Mouse (Mus musculus): ENCODE data around the gene Tmed1.
"Not testable (repeated sequence)": the region's sequence is repeated elsewhere in the genome, so short reads cannot be mapped to it uniquely, and the experiment has no call there.

The Tmed1 gene

DNA sequence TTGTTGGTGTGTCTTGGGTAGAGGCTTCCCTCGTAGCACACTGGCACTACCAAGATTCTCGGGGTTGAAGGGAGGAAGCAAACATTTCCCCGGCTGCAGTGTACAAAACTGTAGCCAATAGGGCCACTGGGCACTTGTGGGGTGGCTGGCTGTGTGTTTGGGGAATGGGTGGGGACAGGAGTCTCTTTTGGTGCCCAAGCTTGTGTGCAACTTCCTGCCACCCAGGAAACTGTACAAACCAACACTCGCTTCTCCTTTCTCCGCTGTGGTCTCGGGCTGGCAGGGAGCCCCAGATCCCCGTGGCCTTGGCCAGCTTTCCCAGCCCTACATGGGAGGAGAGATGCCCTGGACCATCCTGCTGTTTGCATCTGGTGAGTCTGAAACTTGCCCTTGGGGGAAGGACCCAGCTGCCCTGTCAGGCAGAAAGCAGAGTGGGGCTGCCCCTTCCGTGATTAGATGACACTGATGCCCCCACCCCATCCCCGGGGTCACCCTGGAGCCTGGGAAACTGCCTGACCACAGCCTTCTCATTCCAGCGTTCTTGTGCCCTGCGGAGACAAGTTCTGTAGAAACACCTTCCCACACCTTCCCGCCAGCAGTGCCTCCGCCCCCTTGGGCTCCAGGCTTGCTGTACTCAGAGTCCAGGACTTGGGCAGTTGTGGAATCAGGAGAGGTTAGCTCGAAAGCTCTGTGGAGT is 16.0 kb upstream of the Tmed1 start, which contains the start of gene AB124611:
AB124611 (plus strand) TSS at position 240 of the 697 bp plus-strand sequence.
- DNase-seq (ENCODE audit: low spot score in 2 of 2) = no peak

DNA sequence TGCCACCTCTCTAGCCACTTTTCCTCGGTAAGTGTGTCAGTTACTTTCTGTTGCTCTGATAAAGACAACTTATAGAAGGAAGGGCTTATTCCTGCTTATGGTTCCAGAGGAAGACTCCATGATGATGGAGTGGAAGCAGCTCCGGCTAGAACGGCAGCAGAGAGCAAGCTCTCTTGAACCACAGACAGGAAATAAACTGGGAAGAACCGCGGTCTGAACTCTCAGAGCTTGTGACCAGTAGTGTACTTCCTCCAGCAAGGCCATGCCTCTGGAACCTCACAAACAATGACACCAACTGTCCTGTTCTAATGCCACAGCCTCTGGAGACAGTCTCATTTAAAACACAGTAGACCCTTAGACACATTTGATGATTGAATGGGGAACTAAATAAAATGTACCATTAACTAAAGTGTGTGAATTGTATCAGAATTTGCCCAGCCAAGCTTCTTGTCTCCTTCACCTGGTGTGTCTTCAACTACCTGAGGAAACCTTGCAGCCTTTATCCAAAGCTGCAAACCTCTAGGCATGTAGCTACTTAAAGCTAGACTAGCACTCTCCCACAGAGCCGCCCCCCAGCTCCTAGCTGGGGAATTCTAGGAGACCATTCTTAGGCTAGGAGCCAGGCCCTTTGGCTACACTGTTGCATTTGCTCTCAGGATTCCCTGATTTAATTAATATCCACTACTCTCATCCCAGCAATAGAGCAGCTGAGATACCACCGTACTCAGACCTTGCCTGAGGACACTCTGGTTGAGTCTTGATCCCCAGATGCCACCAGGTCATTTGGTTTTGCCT is 15.3 kb upstream of the Tmed1 start:
- no peak for DNase-seq (ENCODE audit: low spot score in 2 of 2)

- not testable (repeated sequence) for DNase-seq (ENCODE audit: low spot score in 2 of 2)
Measured at GRCm38 (mm10) chr9:21518690-21519089, 8.6 kb upstream of the Tmed1 start.

GRCm38 (mm10) chr9:21517947-21518495 is 8.0 kb upstream of the Tmed1 start:
- no peak for DNase-seq (ENCODE audit: low spot score in 2 of 2)

- DNase-seq (ENCODE audit: low spot score in 2 of 2) = no peak
Measured at GRCm38 (mm10) chr9:21513466-21513865, 3.4 kb upstream of the Tmed1 start.

GRCm38 (mm10) chr9:21511052-21511451 is 1.0 kb upstream of the Tmed1 start:
- no peak for DNase-seq (ENCODE audit: low spot score in 2 of 2)

DNA sequence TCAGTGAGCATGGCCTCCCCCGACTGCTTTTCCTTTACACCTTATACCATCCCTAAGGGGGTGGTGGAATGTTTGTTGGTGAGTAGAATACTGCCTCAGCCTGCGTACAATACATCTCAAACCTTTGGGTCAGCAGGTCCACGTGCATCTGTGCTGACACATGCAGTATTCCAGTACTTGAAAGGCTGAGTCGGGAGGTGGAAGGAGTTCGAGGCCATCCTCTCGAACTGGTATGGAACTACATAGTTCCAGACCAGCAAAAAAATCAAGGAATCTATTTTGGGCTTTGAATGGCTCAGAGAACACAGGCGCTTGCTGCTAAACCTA is 600 bp upstream of the Tmed1 start:
- DNase-seq (ENCODE audit: low spot score in 2 of 2) = no peak

DNA sequence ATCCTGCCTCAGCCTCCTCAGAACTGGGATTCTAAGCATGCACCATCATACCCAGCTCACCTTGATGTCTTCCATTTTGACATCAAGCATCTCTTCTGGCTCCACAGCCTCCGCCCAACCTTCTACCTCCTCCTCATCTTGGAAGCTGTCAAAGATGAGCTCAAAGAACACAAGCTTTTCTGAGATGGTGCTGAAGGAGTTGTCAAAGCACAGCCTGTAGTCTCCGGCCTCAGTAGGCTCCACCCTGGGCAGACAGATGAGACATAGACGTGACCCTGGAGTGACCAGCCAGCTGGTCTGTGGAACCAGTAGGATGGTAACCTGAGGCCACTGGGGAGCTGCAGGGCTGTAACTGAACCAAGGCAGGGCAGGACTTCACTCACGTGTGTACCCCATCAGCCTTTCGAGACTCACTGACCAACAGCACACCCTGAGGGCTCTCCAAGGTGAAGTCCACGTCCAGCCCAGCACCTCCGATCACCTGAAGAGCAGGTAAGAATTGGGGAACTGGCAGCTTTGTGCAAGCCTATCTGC is 1.1 kb downstream of the Tmed1 start:
- no peak for DNase-seq (ENCODE audit: low spot score in 2 of 2)

DNA sequence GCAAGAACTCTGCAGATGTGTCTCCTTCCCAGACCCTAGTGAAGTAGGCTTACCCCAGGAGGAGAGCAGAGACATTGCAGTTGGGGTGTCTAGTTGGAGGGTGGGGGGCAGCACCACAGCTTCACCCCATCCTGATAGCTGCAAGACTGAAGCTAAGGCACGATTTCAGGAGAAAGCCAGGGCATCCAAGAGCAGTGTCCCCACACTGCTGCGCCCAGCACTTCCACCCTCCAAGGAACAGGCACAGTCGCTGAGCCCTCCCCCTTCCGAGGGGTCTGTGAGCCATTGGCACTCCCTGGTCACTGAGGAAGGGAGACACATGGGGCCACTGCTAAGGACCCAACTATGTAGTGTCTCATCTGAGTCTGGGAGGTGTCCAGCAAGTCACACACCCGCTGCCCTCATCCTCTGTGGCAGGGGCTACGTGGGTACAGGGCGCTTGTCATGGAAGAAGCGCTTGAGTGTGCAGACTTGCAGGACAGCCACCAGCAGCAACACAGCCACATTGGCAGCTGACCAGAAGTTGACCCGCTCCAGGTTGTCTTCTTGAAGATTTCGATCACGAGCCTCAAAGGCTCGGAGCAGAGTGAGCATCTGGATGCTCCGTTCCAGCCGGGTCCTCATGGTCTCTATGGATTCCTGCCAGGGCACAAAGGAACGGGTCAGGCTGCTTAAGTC is 2.2 kb downstream of the Tmed1 start:
- DNase-seq (ENCODE audit: low spot score in 2 of 2) = no peak

GRCm38 (mm10) chr9:21505767-21506166 is 4.3 kb downstream of the Tmed1 start:
- no peak for DNase-seq (ENCODE audit: low spot score in 2 of 2)

GRCm38 (mm10) chr9:21503352-21503751 is 6.7 kb downstream of the Tmed1 start:
- no peak for DNase-seq (ENCODE audit: low spot score in 2 of 2)

- no peak for DNase-seq (ENCODE audit: low spot score in 2 of 2)
Measured at GRCm38 (mm10) chr9:21498284-21498902, 11.7 kb downstream of the Tmed1 start.

- DNase-seq (ENCODE audit: low spot score in 2 of 2) = no peak
Measured at GRCm38 (mm10) chr9:21497664-21498063, 12.4 kb downstream of the Tmed1 start.

DNA sequence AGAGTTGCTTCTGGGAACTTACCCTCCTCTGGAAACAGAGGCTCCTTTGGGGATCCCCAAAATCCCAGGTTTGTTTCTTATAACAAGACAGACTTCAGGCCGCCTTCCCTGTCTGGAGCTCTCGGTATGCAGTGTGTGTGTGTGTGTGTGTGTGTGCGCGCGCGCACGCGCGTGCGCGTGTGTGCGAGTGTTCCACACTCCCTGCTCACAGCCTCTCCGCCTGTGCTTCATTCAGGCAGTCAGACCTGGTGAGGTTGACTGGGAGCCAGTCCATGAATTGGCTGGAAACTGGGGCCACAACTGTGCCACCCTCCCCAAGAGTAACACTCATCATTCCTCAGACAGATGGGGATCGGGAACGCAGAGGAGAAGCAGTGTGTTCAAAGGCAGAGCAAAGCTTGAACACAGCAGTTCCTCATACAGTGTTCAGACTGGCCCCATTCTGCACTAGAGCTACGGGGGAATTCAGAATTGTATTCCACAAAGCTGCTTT is 13.0 kb downstream of the Tmed1 start:
- DNase-seq (ENCODE audit: low spot score in 2 of 2) = no peak

GRCm38 (mm10) chr9:21496308-21497049 is 13.6 kb downstream of the Tmed1 start:
- no peak for DNase-seq (ENCODE audit: low spot score in 2 of 2)

DNA sequence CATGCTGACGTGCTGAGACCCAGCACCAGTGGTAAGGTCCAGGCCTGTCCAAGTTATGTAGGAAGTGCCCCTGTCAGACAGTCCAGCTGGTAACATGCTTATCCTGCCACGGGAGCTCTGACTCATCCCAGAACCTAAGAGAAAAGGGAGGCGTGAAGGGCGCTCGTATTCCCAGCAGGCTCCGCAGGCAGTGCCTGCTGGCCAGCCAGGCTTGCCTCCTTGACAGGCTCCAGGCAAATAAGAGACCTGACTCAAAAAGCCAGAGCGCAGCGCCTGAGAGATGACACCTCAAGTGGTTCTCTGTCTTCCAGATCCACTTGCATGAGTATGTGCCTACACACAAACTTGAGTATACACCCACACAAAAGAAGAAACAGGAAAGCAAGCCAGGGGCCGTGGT is 15.3 kb downstream of the Tmed1 start:
- DNase-seq (ENCODE audit: low spot score in 2 of 2) = peak in 1 of 2 experiments; percentile 43

GRCm38 (mm10) chr9:21493907-21494306 is 16.1 kb downstream of the Tmed1 start:
- DNase-seq (ENCODE audit: low spot score in 2 of 2) = no peak

DNA sequence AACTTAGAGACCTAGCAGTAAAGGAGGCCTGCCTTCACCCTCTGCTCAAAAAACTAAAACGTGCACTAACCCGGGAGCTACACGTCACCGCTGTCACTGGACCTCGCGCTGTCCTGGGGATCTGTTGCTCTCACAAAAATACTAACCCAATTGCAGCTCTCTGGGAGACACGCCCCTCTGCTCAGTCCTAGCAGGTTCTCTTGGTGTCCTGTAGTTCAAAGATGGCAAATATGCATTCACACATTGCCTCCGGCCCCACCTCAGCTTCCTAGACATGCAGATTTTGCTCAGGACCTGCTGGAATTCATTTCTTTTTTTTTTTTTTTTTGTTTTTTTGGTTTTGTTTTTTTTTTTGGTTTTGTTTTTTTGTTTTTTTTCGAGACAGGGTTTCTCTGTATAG is 19.4 kb downstream of the Tmed1 start:
- no peak for DNase-seq (ENCODE audit: low spot score in 2 of 2)

- not testable (repeated sequence) for DNase-seq (ENCODE audit: low spot score in 2 of 2)
Measured at GRCm38 (mm10) chr9:21488246-21488645, 21.8 kb downstream of the Tmed1 start.

GRCm38 (mm10) chr9:21484065-21484464 is 26.0 kb downstream of the Tmed1 start:
- no peak for DNase-seq (ENCODE audit: low spot score in 2 of 2)

DNA sequence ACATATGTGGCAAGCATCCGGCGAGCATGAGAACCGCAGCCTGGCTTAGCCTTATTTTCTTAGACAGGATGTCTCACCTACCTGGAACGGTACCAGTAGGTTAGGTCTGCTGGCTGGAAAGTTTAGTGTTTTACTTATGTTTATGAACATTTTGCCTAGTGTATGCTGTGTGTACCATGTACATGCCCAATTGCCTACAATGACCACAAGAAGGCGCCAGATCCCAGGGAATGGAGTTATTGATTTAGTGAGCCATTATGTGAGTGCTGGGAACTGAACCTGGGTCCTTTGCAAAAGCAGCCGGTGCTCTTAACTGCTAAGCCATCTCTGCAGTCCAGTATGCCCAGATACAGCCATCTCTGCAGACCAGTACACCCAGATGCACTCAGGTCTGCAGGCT is 32.3 kb downstream of the Tmed1 start:
- no peak for DNase-seq (ENCODE audit: low spot score in 2 of 2)
